Mouse (Mus musculus): ENCODE results near the gene Synpr. TPM values are rescaled to one million over a fixed set of nuclear protein-coding genes. Genes with fewer than 3 reads are reported as not detected.

The Synpr gene
- polyA plus RNA-seq, 1 experiment from 2014 or later = 2.9 TPM

- no peak overlapping the region for H3K9ac ChIP-seq
- H3K27ac ChIP-seq = no peak overlapping the region
- no peaks in the 10 kb centered on the region for H3K4me1 ChIP-seq
- 60% methylated on average over 5 of the region's 5 CpGs for WGBS
- H3K4me3 ChIP-seq = no peak overlapping the region
- no peaks in the 10 kb centered on the region for H3K9me3 ChIP-seq
- no peaks in the 10 kb centered on the region for H3K36me3 ChIP-seq
- no peak overlapping the region for H3K4me2 ChIP-seq
- ATAC-seq (ENCODE audit: insufficient number of reproducible peaks, insufficient read depth, low FRiP score, low TSS enrichment, low read depth) = no peak; the same call in 1 of the 2 replicates
- no peaks in the 10 kb centered on the region for H3K27me3 ChIP-seq
Observed at GRCm38 (mm10) chr14:13357101-13357667, 72.6 kb downstream of the Synpr start.

- H3K36me3 ChIP-seq = no peaks in the 10 kb centered on the region
- H3K9ac ChIP-seq = no peak overlapping the region
- no peaks in the 10 kb centered on the region for H3K9me3 ChIP-seq
- no peak overlapping the region for H3K4me2 ChIP-seq
- no peak overlapping the region for H3K4me3 ChIP-seq
- no peak overlapping the region for H3K27ac ChIP-seq
- no peak for ATAC-seq (ENCODE audit: insufficient number of reproducible peaks, insufficient read depth, low FRiP score, low TSS enrichment, low read depth)
- no peaks in the 10 kb centered on the region for H3K4me1 ChIP-seq
- no peaks in the 10 kb centered on the region for H3K27me3 ChIP-seq
- 81% methylated on average over 2 of the region's 2 CpGs for WGBS
Observed at GRCm38 (mm10) chr14:13358037-13358436, 73.5 kb downstream of the Synpr start.

GRCm38 (mm10) chr14:13361184-13361583 lies 76.6 kb downstream of the Synpr start:
- H3K4me2 ChIP-seq = no peak overlapping the region

GRCm38 (mm10) chr14:13361642-13362041 lies 77.1 kb downstream of the Synpr start:
- no peak overlapping the region for H3K4me2 ChIP-seq
- no peaks in the 10 kb centered on the region for H3K36me3 ChIP-seq
- no peaks in the 10 kb centered on the region for H3K27me3 ChIP-seq
- H3K9me3 ChIP-seq = no peaks in the 10 kb centered on the region
- 94% methylated on average over 3 of the region's 3 CpGs for WGBS
- ATAC-seq (ENCODE audit: insufficient number of reproducible peaks, insufficient read depth, low FRiP score, low TSS enrichment, low read depth) = no peak
- no peak overlapping the region for H3K9ac ChIP-seq
- H3K4me3 ChIP-seq = no peak overlapping the region
- no peaks in the 10 kb centered on the region for H3K4me1 ChIP-seq
- H3K27ac ChIP-seq = no peak overlapping the region

More at GRCm38 (mm10) chr14:13361184-13361583, 76.6 kb downstream of the Synpr start:
- Histone ChIP-seq H3K27me3 (no peaks in the 10 kb centered on the region), H3K9ac (no peak overlapping the region), H3K4me3 (no peak overlapping the region), H3K9me3 (no peaks in the 10 kb centered on the region), H3K36me3 (no peaks in the 10 kb centered on the region), H3K4me1 (no peaks in the 10 kb centered on the region), H3K27ac (no peak overlapping the region)
- no peak for ATAC-seq (ENCODE audit: insufficient number of reproducible peaks, insufficient read depth, low FRiP score, low TSS enrichment, low read depth)

- ATAC-seq (ENCODE audit: insufficient number of reproducible peaks, insufficient read depth, low FRiP score, low TSS enrichment, low read depth) = no peak
- no peaks in the 10 kb centered on the region for H3K4me1 ChIP-seq
- H3K27me3 ChIP-seq = no peaks in the 10 kb centered on the region
- no peaks in the 10 kb centered on the region for H3K36me3 ChIP-seq
- no peak overlapping the region for H3K4me2 ChIP-seq
- H3K4me3 ChIP-seq = no peak overlapping the region
- 76% methylated on average over 3 of the region's 3 CpGs for WGBS
- no peaks in the 10 kb centered on the region for H3K9me3 ChIP-seq
- no peak overlapping the region for H3K27ac ChIP-seq
- H3K9ac ChIP-seq = no peak overlapping the region
Observed at GRCm38 (mm10) chr14:13368309-13368708, 83.7 kb downstream of the Synpr start.

- no peak for ATAC-seq (ENCODE audit: insufficient number of reproducible peaks, insufficient read depth, low FRiP score, low TSS enrichment, low read depth)
- no peak overlapping the region for H3K4me3 ChIP-seq
- no peak overlapping the region for H3K27ac ChIP-seq
- no peak overlapping the region for H3K9ac ChIP-seq
- H3K4me1 ChIP-seq = no peaks in the 10 kb centered on the region
- WGBS = 69% methylated on average over 7 of the region's 7 CpGs
- H3K27me3 ChIP-seq = no peaks in the 10 kb centered on the region
- H3K4me2 ChIP-seq = no peak overlapping the region
- no peaks in the 10 kb centered on the region for H3K9me3 ChIP-seq
- H3K36me3 ChIP-seq = no peaks in the 10 kb centered on the region
Observed at GRCm38 (mm10) chr14:13389081-13389480, 104.5 kb downstream of the Synpr start.

GRCm38 (mm10) chr14:13389954-13390353 lies 105.4 kb downstream of the Synpr start:
- no peak for ATAC-seq (ENCODE audit: insufficient number of reproducible peaks, insufficient read depth, low FRiP score, low TSS enrichment, low read depth)

GRCm38 (mm10) chr14:13399226-13400020 lies 114.8 kb downstream of the Synpr start:
- H3K9ac ChIP-seq = no peak overlapping the region
- no peak overlapping the region for H3K4me3 ChIP-seq
- no peaks in the 10 kb centered on the region for H3K36me3 ChIP-seq
- H3K27ac ChIP-seq = no peak overlapping the region
- no peaks in the 10 kb centered on the region for H3K9me3 ChIP-seq
- no peak for ATAC-seq (ENCODE audit: insufficient number of reproducible peaks, insufficient read depth, low FRiP score, low TSS enrichment, low read depth)
- 52% methylated on average over 6 of the region's 6 CpGs for WGBS
- no peak overlapping the region for H3K4me2 ChIP-seq
- H3K4me1 ChIP-seq = no peaks in the 10 kb centered on the region
- no peaks in the 10 kb centered on the region for H3K27me3 ChIP-seq

More at GRCm38 (mm10) chr14:13389954-13390353, 105.4 kb downstream of the Synpr start:
- Histone ChIP-seq H3K4me2 (no peak overlapping the region), H3K9me3 (no peaks in the 10 kb centered on the region), H3K4me3 (no peak overlapping the region), H3K27me3 (no peaks in the 10 kb centered on the region), H3K4me1 (no peaks in the 10 kb centered on the region), H3K27ac (no peak overlapping the region), H3K9ac (no peak overlapping the region), H3K36me3 (no peaks in the 10 kb centered on the region)
- WGBS = 81% methylated on average over 5 of the region's 5 CpGs

GRCm38 (mm10) chr14:13411636-13412035 lies 127.1 kb downstream of the Synpr start:
- Histone ChIP-seq H3K9ac (no peak overlapping the region), H3K27me3 (no peaks in the 10 kb centered on the region), H3K9me3 (no peaks in the 10 kb centered on the region), H3K4me1 (no peaks in the 10 kb centered on the region), H3K4me3 (no peak overlapping the region), H3K4me2 (no peak overlapping the region), H3K36me3 (no peaks in the 10 kb centered on the region), H3K27ac (no peak overlapping the region)
- ATAC-seq (ENCODE audit: insufficient number of reproducible peaks, insufficient read depth, low FRiP score, low TSS enrichment, low read depth) = no peak
- WGBS = 92% methylated on average over 1 of the region's 1 CpGs

GRCm38 (mm10) chr14:13440723-13441122 lies 156.1 kb downstream of the Synpr start:
- Histone ChIP-seq H3K27ac (no peak overlapping the region), H3K4me2 (no peak overlapping the region), H3K4me3 (no peak overlapping the region), H3K9me3 (no peaks in the 10 kb centered on the region), H3K36me3 (no peaks in the 10 kb centered on the region), H3K27me3 (no peaks in the 10 kb centered on the region), H3K4me1 (no peaks in the 10 kb centered on the region), H3K9ac (no peak overlapping the region)
- WGBS = 80% methylated on average over 6 of the region's 6 CpGs
- no peak for ATAC-seq (ENCODE audit: insufficient number of reproducible peaks, insufficient read depth, low FRiP score, low TSS enrichment, low read depth)

GRCm38 (mm10) chr14:13444908-13445307 lies 160.3 kb downstream of the Synpr start:
- 24% methylated on average over 2 of the region's 2 CpGs for WGBS
- Histone ChIP-seq H3K27me3 (no peaks in the 10 kb centered on the region), H3K4me2 (no peak overlapping the region), H3K36me3 (no peaks in the 10 kb centered on the region), H3K9ac (no peak overlapping the region), H3K9me3 (no peaks in the 10 kb centered on the region), H3K27ac (no peak overlapping the region), H3K4me3 (no peak overlapping the region), H3K4me1 (no peaks in the 10 kb centered on the region)
- ATAC-seq (ENCODE audit: insufficient number of reproducible peaks, insufficient read depth, low FRiP score, low TSS enrichment, low read depth) = no peak
